Mouse (Mus musculus) lung, embryonic 16.5 days (tissue): Measurements from ENCODE around the gene Sema6c. TPM values are rescaled to one million over a fixed set of nuclear protein-coding genes. Genes with fewer than 3 reads are reported as not detected.

Experiments
- ATAC-seq: fragments of 200-750 bp; cut with Nextera tagmentation; 2 replicates; pipeline ENCODE4 v1.8.0; 2017; ENCODE audit warnings: low read depth, mild to moderate bottlenecking, moderate library complexity
- H3K27ac ChIP-seq: fragments of 300-500 bp; sonication (generic); 2 replicates; pipeline ENCODE4 v1.5.1; 2014; ENCODE audit warnings: mild to moderate bottlenecking, control low read depth, low read length
- H3K27me3 ChIP-seq: fragments of 300-500 bp; sonication (generic); 2 replicates; pipeline ENCODE4 v1.6.1; 2014; ENCODE audit warnings: low read depth, low read length, mixed read lengths; ENCODE audit not compliant: control insufficient read depth, insufficient read depth
- H3K36me3 ChIP-seq: fragments of 300-500 bp; sonication (generic); 2 replicates; pipeline ENCODE4 v1.6.1; 2014; ENCODE audit warnings: low read length; ENCODE audit not compliant: control insufficient read depth, insufficient read depth
- H3K4me1 ChIP-seq: fragments of 300-500 bp; sonication (generic); replicated peaks from 2 replicates; pipeline ENCODE4 v1.6.1; 2014; ENCODE audit warnings: low read length, mixed read lengths; ENCODE audit not compliant: control insufficient read depth, insufficient read depth
- H3K4me2 ChIP-seq: fragments of 300-500 bp; sonication (generic); 2 replicates; pipeline ENCODE4 v1.6.1; 2014; ENCODE audit warnings: low read depth, low read length, control low read depth
- H3K4me3 ChIP-seq: fragments of 300-500 bp; sonication (generic); 2 replicates; pipeline ENCODE4 v1.5.1; 2014; ENCODE audit warnings: mild to moderate bottlenecking, low read length, control low read depth
- H3K9ac ChIP-seq: fragments of 300-500 bp; sonication (generic); 2 replicates; pipeline ENCODE4 v1.6.1; 2014; ENCODE audit warnings: low read length, control low read depth
- H3K9me3 ChIP-seq: fragments of 300-500 bp; sonication (generic); 2 replicates; pipeline ENCODE4 v1.6.1; 2016; ENCODE audit warnings: low read length; ENCODE audit not compliant: control insufficient read depth
- WGBS: fragments of 180-500 bp; shearing (Covaris S2); extraction: QIAGEN DNeasy Blood & Tissue Kit; methylation state at CpG from one replicate; pipeline ENCODE4 v1.1.7; 2014; 5-methylcytosine and 5-hydroxymethylcytosine counted together
- polyA plus RNA-seq: library from polyadenylated mRNA; unstranded; fragments of >200 nt; fragmentation: Nextera tagmentation; extraction: Ambion mirVana; gene quantifications from 2 replicates; pipeline ENCODE4 v1.2.1, GENCODE M21; 2015

Sema6c gene
- polyA plus RNA-seq, 1 experiment from 2014 or later = 3.2 TPM

- peak; percentile 41 for ATAC-seq
- Histone ChIP-seq H3K9ac (peak overlapping the region; percentile 59), H3K9me3 (no peaks in the 10 kb centered on the region), H3K4me2 (peak overlapping the region; percentile 62), H3K4me1 (peaks cover 13% of the 10 kb centered on the region; the same call in 1 of the 2 replicates), H3K27me3 (peaks cover 28% of the 10 kb centered on the region), H3K4me3 (peak overlapping the region; percentile 47), H3K27ac (no peak overlapping the region), H3K36me3 (peaks cover 4% of the 10 kb centered on the region; the same call in 1 of the 2 replicates)
- 6% methylated on average over 57 of the region's 58 CpGs for WGBS
Observed at GRCm38 (mm10) chr3:95173256-95173949, 13.1 kb downstream of the Sema6c start.

DNA sequence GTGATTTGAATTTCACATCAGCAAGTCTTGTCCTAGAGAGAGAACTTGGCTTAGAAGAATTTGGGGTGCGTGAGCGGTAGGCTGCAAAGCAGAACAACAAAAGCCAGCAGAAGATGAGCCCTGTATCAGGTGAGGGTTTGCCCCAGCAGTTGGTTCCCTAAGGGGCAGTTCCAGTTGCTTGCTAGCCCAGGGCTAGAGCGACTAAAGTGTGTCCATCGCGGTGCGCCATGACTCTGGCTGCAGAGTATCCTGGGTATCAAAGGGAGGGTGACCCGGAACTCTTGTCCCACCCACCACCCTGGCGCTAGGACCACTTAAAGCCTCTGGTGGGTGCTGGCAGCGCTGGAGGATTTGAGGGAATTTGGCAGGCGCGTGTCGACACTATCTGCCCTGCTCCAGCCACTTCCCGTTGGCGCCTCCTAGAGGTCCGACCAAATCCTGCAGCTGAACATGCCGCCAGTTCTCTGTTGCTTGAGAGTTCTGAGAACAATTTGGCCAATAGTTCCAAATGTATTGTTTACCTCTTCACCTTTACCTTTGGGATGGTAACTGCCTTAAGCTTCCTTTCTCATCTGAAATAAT is 13.8 kb downstream of the Sema6c start:
- WGBS = 6% methylated on average over 16 of the region's 16 CpGs
- Histone ChIP-seq H3K27me3 (peaks cover 28% of the 10 kb centered on the region), H3K4me2 (peak overlapping the region; percentile 62), H3K9me3 (no peaks in the 10 kb centered on the region), H3K36me3 (peaks cover 4% of the 10 kb centered on the region; the same call in 1 of the 2 replicates), H3K27ac (no peak overlapping the region), H3K9ac (peak overlapping the region; percentile 59; the same call in 1 of the 2 replicates), H3K4me1 (peaks cover 13% of the 10 kb centered on the region; the same call in 1 of the 2 replicates), H3K4me3 (peak overlapping the region; percentile 47)
- ATAC-seq = peak; percentile 76

- WGBS = 75% methylated on average over 3 of the region's 3 CpGs
Observed at GRCm38 (mm10) chr3:95176500-95176899, 16.2 kb downstream of the Sema6c start.

DNA sequence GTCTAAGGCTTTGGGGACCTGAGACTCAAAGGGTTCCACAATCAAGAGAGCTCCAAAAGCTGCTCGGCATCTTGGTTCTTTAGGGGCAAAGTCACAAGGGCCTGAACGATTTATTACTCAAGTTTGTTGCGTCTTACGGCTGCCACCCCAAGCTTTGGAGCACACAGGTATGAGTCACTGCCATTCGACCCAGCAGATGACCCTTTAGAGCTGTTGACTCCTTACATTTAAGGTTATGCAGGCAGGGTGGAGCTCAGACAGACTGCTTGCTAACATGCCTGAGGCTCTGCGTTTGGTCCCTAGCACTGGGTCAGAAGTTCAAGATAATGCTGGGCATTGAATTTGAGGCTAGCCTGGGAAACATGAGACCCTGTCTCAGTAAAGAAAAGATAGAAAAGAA is 17.3 kb downstream of the Sema6c start:
- Histone ChIP-seq H3K27ac (no peak overlapping the region), H3K4me3 (no peak overlapping the region), H3K36me3 (no peaks in the 10 kb centered on the region; the same call in 1 of the 2 replicates), H3K4me1 (peaks cover 13% of the 10 kb centered on the region; the same call in 1 of the 2 replicates), H3K4me2 (no peak overlapping the region), H3K9ac (no peak overlapping the region), H3K27me3 (peaks cover 14% of the 10 kb centered on the region), H3K9me3 (no peaks in the 10 kb centered on the region)
- no peak for ATAC-seq
- 59% methylated on average over 6 of the region's 6 CpGs for WGBS

More at GRCm38 (mm10) chr3:95176500-95176899, 16.2 kb downstream of the Sema6c start:
- Histone ChIP-seq H3K4me2 (no peak overlapping the region), H3K4me1 (peaks cover 13% of the 10 kb centered on the region; the same call in 1 of the 2 replicates), H3K9me3 (no peaks in the 10 kb centered on the region), H3K36me3 (no peaks in the 10 kb centered on the region; the same call in 1 of the 2 replicates), H3K27me3 (peaks cover 24% of the 10 kb centered on the region), H3K4me3 (no peak overlapping the region), H3K27ac (no peak overlapping the region), H3K9ac (no peak overlapping the region)
- ATAC-seq = no peak

- ATAC-seq = no peak
- H3K9ac ChIP-seq = no peak overlapping the region
- H3K4me3 ChIP-seq = no peak overlapping the region
- H3K36me3 ChIP-seq = no peaks in the 10 kb centered on the region; the same call in 1 of the 2 replicates
- no peaks in the 10 kb centered on the region for H3K9me3 ChIP-seq
- H3K4me1 ChIP-seq = peaks cover 2% of the 10 kb centered on the region; the same call in 1 of the 2 replicates
- no peak overlapping the region for H3K4me2 ChIP-seq
- H3K27me3 ChIP-seq = peaks cover 2% of the 10 kb centered on the region; the same call in 1 of the 2 replicates
- WGBS = 80% methylated on average over 5 of the region's 5 CpGs
- no peak overlapping the region for H3K27ac ChIP-seq
Observed at GRCm38 (mm10) chr3:95178948-95179347, 18.7 kb downstream of the Sema6c start.

DNA sequence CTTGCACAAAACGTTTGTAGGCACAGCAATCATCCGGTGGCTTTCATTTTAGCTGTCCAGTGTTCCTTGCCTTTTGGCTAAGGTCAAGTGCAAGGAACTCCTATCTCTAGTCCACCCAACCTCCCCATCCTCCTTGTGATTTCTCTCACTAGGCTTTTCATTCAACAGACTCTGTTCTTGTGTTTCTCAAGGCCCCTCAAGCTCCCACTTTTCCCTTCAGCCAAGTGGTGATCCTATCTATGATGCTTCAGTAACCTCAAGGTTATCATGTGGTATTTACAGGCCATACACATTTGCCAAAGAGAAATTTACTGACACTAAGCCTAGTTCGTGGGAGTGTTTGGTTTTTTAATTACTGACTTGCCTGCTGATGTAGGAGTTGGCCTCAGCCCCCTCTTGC is 19.6 kb downstream of the Sema6c start:
- peaks cover 5% of the 10 kb centered on the region for H3K36me3 ChIP-seq
- WGBS = 58% methylated on average over 3 of the region's 3 CpGs
- H3K4me1 ChIP-seq = no peaks in the 10 kb centered on the region
- H3K27me3 ChIP-seq = no peaks in the 10 kb centered on the region
- no peak overlapping the region for H3K4me3 ChIP-seq
- no peak overlapping the region for H3K9ac ChIP-seq
- no peak overlapping the region for H3K4me2 ChIP-seq
- no peak for ATAC-seq
- no peak overlapping the region for H3K27ac ChIP-seq
- H3K9me3 ChIP-seq = no peaks in the 10 kb centered on the region

- no peak overlapping the region for H3K27ac ChIP-seq
- H3K27me3 ChIP-seq = no peaks in the 10 kb centered on the region
- 56% methylated on average over 1 of the region's 1 CpGs for WGBS
- H3K9ac ChIP-seq = no peak overlapping the region
- H3K4me2 ChIP-seq = no peak overlapping the region
- no peaks in the 10 kb centered on the region for H3K4me1 ChIP-seq
- peaks cover 8% of the 10 kb centered on the region for H3K36me3 ChIP-seq
- ATAC-seq = no peak
- H3K9me3 ChIP-seq = no peaks in the 10 kb centered on the region
- H3K4me3 ChIP-seq = no peak overlapping the region
Observed at GRCm38 (mm10) chr3:95181841-95182240, 21.6 kb downstream of the Sema6c start.

GRCm38 (mm10) chr3:95184796-95185577 is 24.7 kb downstream of the Sema6c start:
- H3K36me3 ChIP-seq = peaks cover 28% of the 10 kb centered on the region

DNA sequence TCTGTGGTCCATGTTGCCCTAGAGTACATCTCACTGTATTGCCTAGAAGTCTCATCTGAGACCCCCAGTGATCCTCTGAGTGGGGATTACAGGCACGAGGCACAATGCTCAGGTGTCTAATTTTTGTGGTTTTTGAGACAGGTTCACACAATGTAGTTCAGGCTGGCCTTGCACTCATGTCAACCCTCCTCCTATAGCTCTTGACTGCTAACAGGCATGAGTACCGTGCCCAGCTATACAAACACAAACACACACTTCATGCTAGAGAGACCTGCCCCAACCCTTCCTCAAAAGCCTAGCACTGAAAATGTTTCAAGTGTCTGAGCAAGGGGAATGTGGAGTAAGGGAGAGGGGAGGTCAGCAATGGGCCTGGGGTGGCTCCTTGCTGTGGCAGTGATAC is 25.8 kb downstream of the Sema6c start:
- no peak overlapping the region for H3K4me2 ChIP-seq
- no peak overlapping the region for H3K27ac ChIP-seq
- no peak overlapping the region for H3K4me3 ChIP-seq
- ATAC-seq = peak; percentile 83
- WGBS = 57% methylated on average over 2 of the region's 2 CpGs
- no peaks in the 10 kb centered on the region for H3K4me1 ChIP-seq
- no peaks in the 10 kb centered on the region for H3K27me3 ChIP-seq
- no peak overlapping the region for H3K9ac ChIP-seq
- peaks cover 28% of the 10 kb centered on the region for H3K36me3 ChIP-seq
- no peaks in the 10 kb centered on the region for H3K9me3 ChIP-seq

More at GRCm38 (mm10) chr3:95184796-95185577, 24.7 kb downstream of the Sema6c start:
- no peak overlapping the region for H3K4me3 ChIP-seq
- no peak overlapping the region for H3K27ac ChIP-seq
- H3K9me3 ChIP-seq = no peaks in the 10 kb centered on the region
- 75% methylated on average over 9 of the region's 9 CpGs for WGBS
- ATAC-seq = no peak
- no peak overlapping the region for H3K4me2 ChIP-seq
- no peak overlapping the region for H3K9ac ChIP-seq
- H3K4me1 ChIP-seq = no peaks in the 10 kb centered on the region
- no peaks in the 10 kb centered on the region for H3K27me3 ChIP-seq
